ENCODE assay signal across 20 mouse cellular contexts in genomic region chr1:57341197-57341596, GRCm38 (mm10). TPM values are rescaled to one million over a fixed set of nuclear protein-coding genes. Genes with fewer than 3 reads are reported as not detected.
DNase-seq lines count a peak whose midpoint lies in the region; ATAC-seq and TF ChIP-seq lines count a peak whose summit lies in the region.
"Had no signal": no experiment of that assay in that cellular context is flagged by ENCODE, and none has a peak within 500 bp of the region (broad histone marks: within the 10 kb centered on the region; RNA-seq: fewer than 3 reads in every experiment).

No protein-coding gene starts in this region.

- H3K4me1 ChIP-seq in liver, adult 2 months (ENCODE audit: control insufficient read depth, insufficient read depth, low read length): peaks cover 4% of the 10 kb centered on the region
- H3K4me1 ChIP-seq in liver, embryonic 11.5 days (replicated peaks; ENCODE audit: control insufficient read depth, insufficient read depth, low read length): no peaks in the 10 kb centered on the region
- H3K4me1 ChIP-seq in stomach, embryonic 14.5 days (ENCODE audit: control insufficient read depth, insufficient read depth, low read length): no peaks in the 10 kb centered on the region
- H3K4me1 ChIP-seq in stomach, embryonic 16.5 days (ENCODE audit: control insufficient read depth, insufficient read depth, low read length): no peaks in the 10 kb centered on the region
- H3K4me1 ChIP-seq in kidney, embryonic 14.5 days (ENCODE audit: control insufficient read depth, insufficient read depth, low read length): no peaks in the 10 kb centered on the region
- H3K4me1 ChIP-seq: embryonic facial prominence, embryonic 12.5 days had no signal

- H3K79me2 ChIP-seq in liver, adult 2 months (ENCODE audit: control insufficient read depth, insufficient read depth, low read length): no peaks in the 10 kb centered on the region

- no peak for ATAC-seq in liver, embryonic 11.5 days (replicated peaks; ENCODE audit: low FRiP score)
- peak; percentile 82 for ATAC-seq in stomach, embryonic 14.5 days (ENCODE audit: insufficient number of reproducible peaks, insufficient read depth, low FRiP score, low read depth)
- ATAC-seq in stomach, embryonic 16.5 days (ENCODE audit: insufficient read depth, low FRiP score): peak; percentile 76; the same call in 1 of the 2 replicates
- no peak for ATAC-seq in kidney, embryonic 14.5 days (ENCODE audit: low FRiP score, low TSS enrichment)
- ATAC-seq: forebrain, embryonic 15.5 days; forebrain, postnatal 0 days had no signal

- no peak for TF ChIP-seq POLR2A in liver, adult 2 months (IDR thresholded peaks at IDR 0.05; ENCODE audit: extremely low read depth, insufficient read depth, low read length)
- TF ChIP-seq POLR2A in brain, embryonic 14.5 days (IDR thresholded peaks at IDR 0.05; ENCODE audit: borderline replicate concordance, extremely low read depth, insufficient read depth, insufficient read length, poor library complexity, severe bottlenecking): no peak

- H3K27ac ChIP-seq in liver, adult 2 months (replicated peaks; ENCODE audit: insufficient read depth, low read depth, low read length): no peak overlapping the region
- H3K27ac ChIP-seq in liver, embryonic 11.5 days (ENCODE audit: low read depth, low read length): no peak overlapping the region
- H3K27ac ChIP-seq in stomach, embryonic 14.5 days (ENCODE audit: low read length): no peak overlapping the region
- peak overlapping the region; percentile 31; the same call in 1 of the 2 replicates for H3K27ac ChIP-seq in stomach, embryonic 16.5 days (ENCODE audit: low read length)
- H3K27ac ChIP-seq in kidney, embryonic 14.5 days (ENCODE audit: low read depth, low read length): no peak overlapping the region
- H3K27ac ChIP-seq: embryonic facial prominence, embryonic 10.5 days; embryonic facial prominence, embryonic 12.5 days; forebrain, embryonic 15.5 days had no signal

- no peaks in the 10 kb centered on the region for H3K36me3 ChIP-seq in liver, adult 2 months (ENCODE audit: control insufficient read depth, insufficient read depth, low read length)
- H3K36me3 ChIP-seq in liver, embryonic 11.5 days (ENCODE audit: control insufficient read depth, insufficient read depth, low read length): no peaks in the 10 kb centered on the region
- H3K36me3 ChIP-seq in stomach, embryonic 14.5 days (ENCODE audit: control insufficient read depth, insufficient read depth, low read length): no peaks in the 10 kb centered on the region
- H3K36me3 ChIP-seq in stomach, embryonic 16.5 days (ENCODE audit: control insufficient read depth, insufficient read depth, low read length): no peaks in the 10 kb centered on the region
- no peaks in the 10 kb centered on the region for H3K36me3 ChIP-seq in kidney, embryonic 14.5 days (ENCODE audit: control insufficient read depth, insufficient read depth, low read length)
- H3K36me3 ChIP-seq: embryonic facial prominence, embryonic 10.5 days; embryonic facial prominence, embryonic 12.5 days; forebrain, embryonic 15.5 days had no signal

- peak; percentile 96 for DNase-seq in liver, adult 2 months (ENCODE audit: extremely low read depth, low read depth, low spot score)
- DNase-seq in liver, embryonic 11.5 days (ENCODE audit: low spot score): no peak
- DNase-seq in brain, embryonic 14.5 days (ENCODE audit: low read depth): peak; percentile 33
- no peak for DNase-seq in spleen, postnatal 4 days (ENCODE audit: low spot score in 2 of 2)
- no peak for DNase-seq in thymus, postnatal 4 days
- DNase-seq: adrenal gland, adult 2 months; adrenal gland, postnatal 10 days; adrenal gland, postnatal 25 days; cerebellum, adult 11-12 months; cerebellum, adult 2 months; cerebellum, adult 9-10 months; cerebellum, postnatal 10 days; cerebellum, postnatal 25 days; forebrain, postnatal 0 days had no signal

- no peaks in the 10 kb centered on the region for H3K9me3 ChIP-seq in liver, embryonic 11.5 days (ENCODE audit: control insufficient read depth, low read length)
- H3K9me3 ChIP-seq in stomach, embryonic 14.5 days (ENCODE audit: control insufficient read depth, low read depth, low read length): no peaks in the 10 kb centered on the region
- H3K9me3 ChIP-seq in stomach, embryonic 16.5 days (replicated peaks; ENCODE audit: control insufficient read depth, low read length): no peaks in the 10 kb centered on the region
- H3K9me3 ChIP-seq in kidney, embryonic 14.5 days (ENCODE audit: control insufficient read depth, low read length): no peaks in the 10 kb centered on the region
- H3K9me3 ChIP-seq: embryonic facial prominence, embryonic 10.5 days; embryonic facial prominence, embryonic 12.5 days; forebrain, embryonic 15.5 days had no signal

- H3K4me2 ChIP-seq in liver, embryonic 11.5 days: no peak overlapping the region
- H3K4me2 ChIP-seq in stomach, embryonic 14.5 days (replicated peaks; ENCODE audit: low read depth, low read length): no peak overlapping the region
- no peak overlapping the region for H3K4me2 ChIP-seq in stomach, embryonic 16.5 days (ENCODE audit: low read depth, low read length)
- H3K4me2 ChIP-seq in kidney, embryonic 14.5 days (replicated peaks; ENCODE audit: low read depth, low read length): no peak overlapping the region
- H3K4me2 ChIP-seq: embryonic facial prominence, embryonic 12.5 days; forebrain, embryonic 15.5 days had no signal

- no peak for TF ChIP-seq CTCF in liver, adult 2 months (IDR thresholded peaks at IDR 0.05; ENCODE audit: low read depth, low read length)
- no peak for TF ChIP-seq CTCF in brain, embryonic 14.5 days (IDR thresholded peaks at IDR 0.05; ENCODE audit: borderline replicate concordance, extremely low read depth, insufficient read depth, insufficient read length)

- no peaks in the 10 kb centered on the region for H3K27me3 ChIP-seq in liver, adult 2 months (ENCODE audit: control insufficient read depth, insufficient read depth, low read length)
- no peaks in the 10 kb centered on the region for H3K27me3 ChIP-seq in liver, embryonic 11.5 days (replicated peaks; ENCODE audit: control insufficient read depth, insufficient read depth, low read length)
- H3K27me3 ChIP-seq in stomach, embryonic 14.5 days (ENCODE audit: control insufficient read depth, insufficient read depth, low read length): no peaks in the 10 kb centered on the region
- H3K27me3 ChIP-seq in stomach, embryonic 16.5 days (ENCODE audit: control insufficient read depth, insufficient read depth, low read length): no peaks in the 10 kb centered on the region
- H3K27me3 ChIP-seq in kidney, embryonic 14.5 days (ENCODE audit: control insufficient read depth, insufficient read depth, low read length): no peaks in the 10 kb centered on the region
- H3K27me3 ChIP-seq: embryonic facial prominence, embryonic 12.5 days; forebrain, embryonic 15.5 days had no signal

- WGBS in liver, adult 2 months: 16% methylated on average over 2 of the region's 2 CpGs
- 41% methylated on average over 2 of the region's 2 CpGs for WGBS in liver, embryonic 11.5 days
- 39% methylated on average over 2 of the region's 2 CpGs for WGBS in stomach, embryonic 14.5 days
- WGBS in stomach, embryonic 16.5 days: 36% methylated on average over 2 of the region's 2 CpGs
- WGBS in kidney, embryonic 14.5 days: 37% methylated on average over 2 of the region's 2 CpGs

- H3K9ac ChIP-seq in liver, adult 2 months (ENCODE audit: low read depth, low read length): no peak overlapping the region
- H3K9ac ChIP-seq in liver, embryonic 11.5 days (ENCODE audit: low read depth, low read length): no peak overlapping the region
- no peak overlapping the region for H3K9ac ChIP-seq in stomach, embryonic 14.5 days (replicated peaks; ENCODE audit: low read depth, low read length)
- H3K9ac ChIP-seq in stomach, embryonic 16.5 days (ENCODE audit: low read length): no peak overlapping the region
- H3K9ac ChIP-seq in kidney, embryonic 14.5 days (ENCODE audit: low read depth, low read length): no peak overlapping the region
- H3K9ac ChIP-seq: embryonic facial prominence, embryonic 12.5 days; forebrain, embryonic 15.5 days; forebrain, postnatal 0 days had no signal

- no peak overlapping the region for H3K4me3 ChIP-seq in liver, adult 2 months (ENCODE audit: insufficient read depth, low read depth, low read length)
- H3K4me3 ChIP-seq in liver, embryonic 11.5 days (ENCODE audit: low read depth, low read length): no peak overlapping the region
- H3K4me3 ChIP-seq in stomach, embryonic 14.5 days (ENCODE audit: low read depth, low read length): no peak overlapping the region
- no peak overlapping the region for H3K4me3 ChIP-seq in stomach, embryonic 16.5 days (replicated peaks; ENCODE audit: low read length)
- no peak overlapping the region for H3K4me3 ChIP-seq in kidney, embryonic 14.5 days (ENCODE audit: low read length)
- H3K4me3 ChIP-seq: embryonic facial prominence, embryonic 10.5 days; embryonic facial prominence, embryonic 12.5 days; forebrain, embryonic 15.5 days had no signal

RNA-seq across cellular contexts. Expression of gene 1700066M21Rik, which starts 36.2 kb away (rescaled TPM):
- 27.2 and 31.7 TPM in 2 replicates for total RNA-seq in liver, adult 2 months (2014; rRNA removed)
- polyA plus RNA-seq in liver, adult 2 months (2012; rRNA removed): 31.2 and 31.4 TPM in 2 replicates
- 15.5 and 18.0 TPM in 2 replicates for polyA plus RNA-seq in liver, embryonic 11.5 days (2014; fragmentation: Nextera tagmentation; extraction: Ambion mirVana)
- polyA plus RNA-seq in brain, embryonic 14.5 days (2012; rRNA removed): 9.9 and 17.4 TPM in 2 replicates
- polyA plus RNA-seq in stomach, embryonic 14.5 days (2014; fragmentation: Nextera tagmentation; extraction: Ambion mirVana): 12.1 and 13.0 TPM in 2 replicates
- polyA plus RNA-seq in stomach, embryonic 16.5 days (2015; fragmentation: Nextera tagmentation; extraction: Ambion mirVana): 11.5 and 14.8 TPM in 2 replicates
- 10.9 and 12.8 TPM in 2 replicates for polyA plus RNA-seq in kidney, embryonic 14.5 days (2014; fragmentation: Nextera tagmentation; extraction: Ambion mirVana)

Comparison
In these comparisons a context has a peak if more than half of its experiments do, and no peak if none do; other contexts are left out.
1. DNase-seq: peak in liver, adult 2 months (single experiment) and brain, embryonic 14.5 days (single experiment); none in liver, embryonic 11.5 days (single experiment), spleen, postnatal 4 days (0 of 2) and thymus, postnatal 4 days (single experiment).
2. ATAC-seq: peak in stomach, embryonic 14.5 days (single experiment) and stomach, embryonic 16.5 days (single experiment); none in liver, embryonic 11.5 days (single experiment) and kidney, embryonic 14.5 days (single experiment).